Mouse (Mus musculus): ENCODE data around the gene Bcr. TPM values are rescaled to one million over a fixed set of nuclear protein-coding genes. Genes with fewer than 3 reads are reported as not detected.

Gene Bcr
- polyA plus RNA-seq, 1 experiment from 2014 or later, result 9.1 TPM

DNA sequence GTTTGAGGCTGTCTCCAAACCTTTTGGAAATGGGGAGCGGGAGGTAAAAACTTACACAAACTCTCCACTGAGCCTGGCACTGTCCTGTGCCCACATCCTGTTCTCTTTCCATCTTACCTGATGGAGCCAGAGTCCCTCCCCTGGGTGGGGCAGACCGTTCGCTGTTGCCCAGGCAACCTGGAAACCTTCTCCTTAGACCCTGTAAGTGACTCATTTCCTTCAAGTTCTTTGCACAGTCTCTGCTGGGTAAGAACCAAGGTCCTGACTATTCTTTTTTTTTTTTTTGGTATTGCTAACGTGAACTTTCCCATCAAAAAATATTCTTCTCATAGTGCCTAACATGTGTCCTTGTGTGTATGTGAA is 44.7 kb downstream of the Bcr start:
- WGBS, result 87% methylated on average over 4 of the region's 4 CpGs
- no peak for DNase-seq (ENCODE audit: low spot score)
- no peak overlapping the region for H3K27ac ChIP-seq (replicated peaks)
- H3K4me3 ChIP-seq, result no peak overlapping the region
- no peaks in the 10 kb centered on the region for H3K9me3 ChIP-seq
- peaks cover 4% of the 10 kb centered on the region; the same call in 1 of the 2 replicates for H3K27me3 ChIP-seq (replicated peaks; ENCODE audit: low read depth, poor library complexity, severe bottlenecking)
- peaks cover 51% of the 10 kb centered on the region for H3K4me1 ChIP-seq
- no peaks in the 10 kb centered on the region for H3K36me3 ChIP-seq (replicated peaks)

DNA sequence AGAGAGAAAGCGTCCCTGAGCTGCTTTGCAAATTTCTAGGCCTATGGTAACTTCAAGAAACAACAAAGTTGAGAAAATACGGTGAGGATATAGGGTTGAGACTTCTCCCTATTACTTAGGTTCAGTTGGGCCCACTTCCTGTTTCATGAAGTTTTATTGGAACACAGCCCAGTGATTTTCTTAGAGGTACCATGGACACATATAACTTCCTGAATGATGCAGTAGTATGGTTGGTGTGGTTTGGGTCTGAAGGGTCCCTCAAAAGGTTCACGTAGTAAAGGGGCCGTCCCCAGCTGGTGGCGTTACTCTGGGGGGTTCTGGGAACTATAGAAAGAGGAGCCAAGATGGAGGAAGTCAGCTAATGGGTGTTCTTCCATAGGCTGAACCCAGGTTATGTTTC is 45.3 kb downstream of the Bcr start:
- no peaks in the 10 kb centered on the region; the same call in 1 of the 2 replicates for H3K27me3 ChIP-seq (replicated peaks; ENCODE audit: low read depth, poor library complexity, severe bottlenecking)
- no peaks in the 10 kb centered on the region for H3K9me3 ChIP-seq
- peaks cover 46% of the 10 kb centered on the region for H3K4me1 ChIP-seq
- H3K36me3 ChIP-seq (replicated peaks), result no peaks in the 10 kb centered on the region
- no peak for DNase-seq (ENCODE audit: low spot score)
- H3K4me3 ChIP-seq, result no peak overlapping the region
- no peak overlapping the region for H3K27ac ChIP-seq (replicated peaks)
- 89% methylated on average over 5 of the region's 5 CpGs for WGBS

DNA sequence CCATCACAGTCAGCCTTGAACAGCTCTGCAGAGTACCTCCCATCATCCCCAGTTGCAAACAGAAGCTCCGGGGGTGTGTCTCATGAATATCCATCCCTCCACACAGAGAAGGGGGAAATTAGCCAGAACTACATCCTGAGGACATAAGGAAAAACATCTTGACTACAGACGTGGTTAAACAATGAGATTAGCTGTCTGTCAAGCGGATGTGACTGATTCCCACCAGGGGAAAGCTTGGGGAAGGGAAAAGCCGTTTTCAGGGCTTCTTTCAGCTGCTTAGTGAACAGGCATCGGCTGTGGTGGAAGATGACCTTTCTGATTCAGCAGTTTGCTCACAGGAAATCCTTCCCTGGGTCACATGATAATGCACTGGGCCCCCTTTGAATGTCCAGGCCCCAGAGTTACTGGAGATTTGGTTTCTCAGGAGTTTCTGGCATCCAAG is 46.6 kb downstream of the Bcr start:
- Histone ChIP-seq H3K27me3 (replicated peaks; ENCODE audit: low read depth, poor library complexity, severe bottlenecking) (no peaks in the 10 kb centered on the region), H3K36me3 (replicated peaks) (no peaks in the 10 kb centered on the region), H3K9me3 (no peaks in the 10 kb centered on the region), H3K27ac (replicated peaks) (peak overlapping the region; percentile 65), H3K4me1 (peaks cover 48% of the 10 kb centered on the region), H3K4me3 (no peak overlapping the region; the same call in 1 of the 2 replicates)
- 17% methylated on average over 5 of the region's 5 CpGs for WGBS
- peak; percentile 37 for DNase-seq (ENCODE audit: low spot score)

DNA sequence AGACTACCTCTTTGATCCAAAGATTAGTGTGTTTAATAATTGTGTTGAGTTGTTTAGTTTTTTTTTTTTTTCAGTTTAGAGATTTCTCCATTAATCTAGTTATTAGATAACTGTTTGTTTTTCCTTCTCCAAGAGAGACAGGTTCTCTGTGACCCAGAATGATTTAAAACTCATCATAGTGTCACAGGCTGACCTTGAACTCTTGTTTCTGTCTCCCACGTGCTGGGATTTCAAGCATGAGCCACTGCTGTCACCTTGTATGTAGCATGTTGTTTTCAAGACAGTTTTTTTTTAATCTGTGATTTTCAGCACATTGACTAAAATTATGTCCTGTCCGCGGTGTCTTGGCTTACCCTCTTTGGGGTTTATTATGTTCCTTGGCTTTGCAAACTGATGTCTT is 47.7 kb downstream of the Bcr start:
- no peaks in the 10 kb centered on the region for H3K27me3 ChIP-seq (replicated peaks; ENCODE audit: low read depth, poor library complexity, severe bottlenecking)
- H3K4me1 ChIP-seq, result peaks cover 45% of the 10 kb centered on the region
- no peak for DNase-seq (ENCODE audit: low spot score)
- 76% methylated on average over 3 of the region's 3 CpGs for WGBS
- H3K4me3 ChIP-seq, result no peak overlapping the region
- H3K36me3 ChIP-seq (replicated peaks), result no peaks in the 10 kb centered on the region
- H3K27ac ChIP-seq (replicated peaks), result no peak overlapping the region
- H3K9me3 ChIP-seq, result no peaks in the 10 kb centered on the region

DNA sequence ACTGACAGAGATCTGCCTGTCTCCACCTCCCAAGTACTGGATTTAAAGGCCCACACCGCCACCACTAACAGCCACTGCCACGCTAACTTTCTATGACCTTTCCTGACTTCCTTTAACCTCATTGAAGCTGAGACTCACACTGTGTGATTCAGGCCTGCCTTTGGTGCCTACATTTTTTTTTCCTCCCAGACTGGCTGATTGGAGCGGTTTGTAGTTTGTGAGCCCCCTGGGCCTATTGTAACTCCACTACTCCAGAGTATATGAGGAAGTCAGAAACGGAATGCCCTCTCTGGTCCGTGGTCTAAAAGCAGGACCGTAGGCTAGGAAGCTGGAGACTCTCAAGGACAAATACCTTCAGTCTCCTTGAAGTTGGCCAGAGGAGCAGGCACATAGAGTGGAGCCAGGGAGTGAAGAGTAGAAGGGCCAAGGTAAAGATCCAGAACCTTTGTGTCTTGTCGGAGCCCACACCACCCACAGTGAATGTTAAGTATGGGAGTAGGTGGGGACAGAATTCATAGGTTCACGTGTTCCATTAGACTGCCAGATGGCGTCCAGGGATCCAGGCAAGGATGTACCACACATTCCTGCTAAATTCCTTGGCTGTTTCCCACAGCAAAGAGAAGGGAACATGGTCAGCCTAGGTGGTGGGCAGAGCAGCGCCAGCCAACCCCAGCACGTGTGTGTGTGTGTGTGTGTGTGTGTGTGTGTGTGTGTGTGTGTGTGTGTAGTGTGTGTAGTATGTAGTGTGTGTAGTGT is 51.2 kb downstream of the Bcr start:
- no peaks in the 10 kb centered on the region for H3K36me3 ChIP-seq (replicated peaks)
- H3K27me3 ChIP-seq (replicated peaks; ENCODE audit: low read depth, poor library complexity, severe bottlenecking), result no peaks in the 10 kb centered on the region
- no peaks in the 10 kb centered on the region for H3K9me3 ChIP-seq
- H3K4me3 ChIP-seq, result no peak overlapping the region
- peaks cover 31% of the 10 kb centered on the region for H3K4me1 ChIP-seq
- no peak for DNase-seq (ENCODE audit: low spot score)
- 83% methylated on average over 11 of the region's 11 CpGs for WGBS
- no peak overlapping the region for H3K27ac ChIP-seq (replicated peaks)

DNA sequence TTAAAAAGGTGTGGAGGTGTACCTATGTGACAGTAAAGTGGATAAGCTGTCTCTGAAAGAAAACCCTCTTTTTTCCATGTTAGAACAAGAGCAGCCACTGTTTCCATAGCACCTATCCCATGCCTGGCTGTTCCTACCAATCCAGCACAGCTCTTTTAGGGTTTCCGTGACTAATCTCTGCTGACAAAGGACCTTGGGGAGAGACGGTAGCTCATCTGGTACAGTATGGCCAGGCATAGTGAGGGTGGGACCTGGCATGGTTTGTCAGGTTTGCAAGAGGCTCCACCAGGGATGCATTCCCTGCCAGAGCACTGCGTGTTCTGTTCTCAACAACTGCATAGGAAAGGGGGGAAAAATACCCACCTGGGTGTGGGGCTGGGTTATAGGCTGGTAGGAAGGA is 52.0 kb downstream of the Bcr start:
- DNase-seq (ENCODE audit: low spot score), result no peak
- Histone ChIP-seq H3K4me3 (no peak overlapping the region), H3K36me3 (replicated peaks) (peaks cover 4% of the 10 kb centered on the region; the same call in 1 of the 2 replicates), H3K27ac (replicated peaks) (no peak overlapping the region), H3K27me3 (replicated peaks; ENCODE audit: low read depth, poor library complexity, severe bottlenecking) (no peaks in the 10 kb centered on the region), H3K4me1 (peaks cover 27% of the 10 kb centered on the region), H3K9me3 (no peaks in the 10 kb centered on the region)
- 86% methylated on average over 3 of the region's 3 CpGs for WGBS

DNA sequence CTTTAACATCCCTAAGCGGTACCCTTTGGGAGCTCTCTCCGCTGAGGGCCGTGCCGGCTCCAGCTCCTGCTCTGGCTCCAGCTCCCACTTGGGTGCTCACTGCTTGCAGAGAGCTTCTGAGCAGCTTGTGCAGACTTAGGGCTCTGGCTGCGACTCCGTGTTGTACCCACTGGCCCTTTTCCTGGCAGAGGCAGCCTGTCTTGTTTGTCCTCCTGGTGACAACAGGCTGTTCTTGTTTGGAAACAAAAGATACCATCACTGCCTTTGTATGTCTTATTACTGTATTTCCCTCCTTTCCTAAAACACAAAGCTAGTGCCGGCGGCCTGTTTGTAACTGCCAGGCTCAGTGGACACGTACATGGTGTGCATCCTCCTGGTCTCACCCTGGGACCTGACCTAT is 53.2 kb downstream of the Bcr start:
- Histone ChIP-seq H3K27ac (replicated peaks) (no peak overlapping the region), H3K4me1 (peaks cover 30% of the 10 kb centered on the region)
- WGBS, result 85% methylated on average over 9 of the region's 9 CpGs

DNA sequence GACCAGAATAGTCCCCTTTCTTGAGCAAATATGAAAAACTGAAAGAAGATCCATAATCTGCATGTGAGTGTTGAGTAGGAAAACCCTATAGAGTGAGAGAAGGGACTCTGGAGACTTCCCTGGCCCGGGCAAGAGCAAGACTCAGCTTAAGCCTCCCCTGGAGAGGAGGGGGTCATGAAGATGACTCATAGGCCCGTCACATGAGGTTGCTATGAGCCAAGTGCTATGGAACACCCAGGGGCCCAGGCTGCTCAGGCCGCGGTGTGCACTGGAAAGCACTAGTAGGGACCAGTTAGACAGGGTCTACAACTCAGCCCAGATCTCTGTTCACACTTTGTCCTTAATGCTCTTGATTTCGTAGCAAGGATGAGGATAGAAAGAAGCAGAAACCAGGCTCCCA is 54.8 kb downstream of the Bcr start:
- 87% methylated on average over 5 of the region's 5 CpGs for WGBS
- H3K9me3 ChIP-seq, result no peaks in the 10 kb centered on the region

More for the DNA sequence above, 53.2 kb downstream of the Bcr start:
- no peaks in the 10 kb centered on the region for H3K9me3 ChIP-seq
- peaks cover 8% of the 10 kb centered on the region; the same call in 1 of the 2 replicates for H3K36me3 ChIP-seq (replicated peaks)
- no peaks in the 10 kb centered on the region for H3K27me3 ChIP-seq (replicated peaks; ENCODE audit: low read depth, poor library complexity, severe bottlenecking)
- no peak overlapping the region for H3K4me3 ChIP-seq
- no peak for DNase-seq (ENCODE audit: low spot score)

DNA sequence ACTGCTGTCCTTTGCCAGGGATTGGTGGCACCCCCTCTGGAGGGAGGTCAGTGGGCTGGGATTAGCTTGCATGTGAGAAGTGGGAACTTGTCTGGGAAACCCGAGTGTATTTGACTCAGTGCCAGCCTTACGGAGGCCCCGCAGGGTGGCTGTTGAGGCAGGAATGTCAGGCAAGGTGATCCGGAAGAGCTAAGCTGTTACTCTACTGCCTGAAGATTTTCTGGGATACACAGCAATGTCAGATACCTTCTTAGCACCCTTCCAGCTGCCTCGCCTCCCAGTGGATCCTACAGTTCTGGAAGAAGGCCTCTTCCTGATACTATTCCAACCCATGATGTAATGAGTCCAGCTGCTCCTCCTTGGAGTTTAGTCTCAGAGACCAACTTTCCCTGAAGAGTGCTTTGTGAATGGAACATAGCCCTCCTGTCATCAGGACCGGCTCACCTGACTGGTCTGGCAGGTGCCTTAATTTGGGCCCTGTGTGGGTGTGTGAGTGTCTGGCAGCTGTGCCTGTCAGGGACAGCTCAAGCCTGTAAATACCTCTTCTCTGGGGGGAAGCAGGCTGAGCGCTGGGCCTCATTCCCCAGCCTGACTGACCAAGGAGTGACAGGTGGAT is 56.6 kb downstream of the Bcr start:
- Histone ChIP-seq H3K9me3 (no peaks in the 10 kb centered on the region), H3K4me3 (no peak overlapping the region), H3K36me3 (replicated peaks) (peaks cover 9% of the 10 kb centered on the region; the same call in 1 of the 2 replicates), H3K4me1 (peaks cover 35% of the 10 kb centered on the region), H3K27me3 (replicated peaks; ENCODE audit: low read depth, poor library complexity, severe bottlenecking) (no peaks in the 10 kb centered on the region), H3K27ac (replicated peaks) (peak overlapping the region; percentile 15; the same call in 1 of the 2 replicates)
- peak; percentile 30 for DNase-seq (ENCODE audit: low spot score)
- WGBS, result 69% methylated on average over 7 of the region's 7 CpGs

More for the DNA sequence above, 54.8 kb downstream of the Bcr start:
- no peak overlapping the region for H3K27ac ChIP-seq (replicated peaks)
- no peak overlapping the region for H3K4me3 ChIP-seq
- peaks cover 9% of the 10 kb centered on the region; the same call in 1 of the 2 replicates for H3K36me3 ChIP-seq (replicated peaks)
- no peaks in the 10 kb centered on the region for H3K27me3 ChIP-seq (replicated peaks; ENCODE audit: low read depth, poor library complexity, severe bottlenecking)
- DNase-seq (ENCODE audit: low spot score), result no peak
- peaks cover 33% of the 10 kb centered on the region for H3K4me1 ChIP-seq

DNA sequence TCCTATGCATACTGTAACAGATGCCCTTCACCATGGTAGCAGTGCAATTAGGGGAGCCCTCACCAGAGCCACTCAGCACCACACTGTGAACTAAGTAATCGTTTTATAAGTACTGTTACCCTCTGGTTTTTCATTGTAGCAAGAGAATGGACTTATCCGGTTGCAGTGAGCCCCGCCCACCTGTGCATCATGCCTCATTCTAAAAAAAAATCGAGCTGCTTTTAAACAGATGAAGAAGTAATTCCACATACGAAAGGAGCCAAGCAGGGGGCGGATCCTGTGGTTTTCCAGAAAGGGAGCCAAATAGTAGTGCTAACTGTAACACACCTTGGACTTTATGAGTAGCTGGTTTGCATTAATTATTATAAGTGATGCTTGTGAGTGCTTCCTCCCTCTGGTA is 58.1 kb downstream of the Bcr start:
- Histone ChIP-seq H3K9me3 (no peaks in the 10 kb centered on the region), H3K4me1 (peaks cover 33% of the 10 kb centered on the region), H3K36me3 (replicated peaks) (peaks cover 9% of the 10 kb centered on the region; the same call in 1 of the 2 replicates), H3K27ac (replicated peaks) (no peak overlapping the region), H3K27me3 (replicated peaks; ENCODE audit: low read depth, poor library complexity, severe bottlenecking) (no peaks in the 10 kb centered on the region), H3K4me3 (no peak overlapping the region)
- DNase-seq (ENCODE audit: low spot score), result no peak
- WGBS, result 87% methylated on average over 6 of the region's 6 CpGs

DNA sequence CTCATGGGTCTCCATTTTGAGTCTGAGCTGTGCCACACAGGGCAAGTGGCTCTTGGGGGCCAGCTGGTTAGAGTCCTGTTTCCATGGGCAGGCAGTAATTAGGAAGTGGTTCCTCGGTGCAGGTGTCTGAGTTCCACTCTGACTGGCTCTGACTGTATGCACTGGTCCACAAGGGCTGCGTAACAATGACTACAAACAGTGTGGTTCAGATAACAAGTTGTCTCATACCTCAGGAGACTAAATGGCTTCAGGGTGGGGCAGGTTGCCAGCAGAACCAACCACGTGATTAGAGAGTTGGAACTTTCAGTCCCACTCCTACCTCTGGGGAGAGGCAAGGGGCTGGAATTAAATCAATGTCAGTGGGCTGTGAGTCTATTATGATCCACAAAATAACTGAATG is 59.0 kb downstream of the Bcr start:
- Histone ChIP-seq H3K27ac (replicated peaks) (no peak overlapping the region), H3K4me3 (no peak overlapping the region), H3K4me1 (peaks cover 33% of the 10 kb centered on the region), H3K9me3 (no peaks in the 10 kb centered on the region), H3K27me3 (replicated peaks; ENCODE audit: low read depth, poor library complexity, severe bottlenecking) (no peaks in the 10 kb centered on the region), H3K36me3 (replicated peaks) (peaks cover 9% of the 10 kb centered on the region; the same call in 1 of the 2 replicates)
- WGBS, result 81% methylated on average over 3 of the region's 3 CpGs
- no peak for DNase-seq (ENCODE audit: low spot score)

DNA sequence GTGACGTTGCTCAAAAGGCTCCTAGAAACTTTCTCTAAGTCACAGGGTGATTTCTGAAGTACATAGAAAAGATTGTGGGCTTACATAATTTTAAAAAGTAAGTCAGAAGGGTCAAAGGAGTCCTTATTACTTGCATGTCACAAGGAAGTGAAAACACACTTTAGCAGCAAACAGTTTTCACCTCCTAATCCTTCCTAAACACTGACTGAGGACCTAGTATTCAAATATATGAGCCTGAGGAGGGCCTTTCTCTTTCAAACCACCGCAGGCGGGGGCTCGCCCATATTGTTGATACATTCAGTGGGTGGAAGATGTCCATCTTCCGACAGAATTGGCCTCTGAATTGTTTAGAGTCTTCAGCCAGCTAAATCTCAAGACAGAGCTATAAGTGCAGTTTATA is 59.8 kb downstream of the Bcr start:
- peaks cover 33% of the 10 kb centered on the region for H3K4me1 ChIP-seq
- peaks cover 17% of the 10 kb centered on the region for H3K36me3 ChIP-seq (replicated peaks)
- no peaks in the 10 kb centered on the region for H3K9me3 ChIP-seq
- no peak overlapping the region for H3K27ac ChIP-seq (replicated peaks)
- no peaks in the 10 kb centered on the region for H3K27me3 ChIP-seq (replicated peaks; ENCODE audit: low read depth, poor library complexity, severe bottlenecking)
- 90% methylated on average over 5 of the region's 5 CpGs for WGBS
- no peak for DNase-seq (ENCODE audit: low spot score)
- no peak overlapping the region for H3K4me3 ChIP-seq

DNA sequence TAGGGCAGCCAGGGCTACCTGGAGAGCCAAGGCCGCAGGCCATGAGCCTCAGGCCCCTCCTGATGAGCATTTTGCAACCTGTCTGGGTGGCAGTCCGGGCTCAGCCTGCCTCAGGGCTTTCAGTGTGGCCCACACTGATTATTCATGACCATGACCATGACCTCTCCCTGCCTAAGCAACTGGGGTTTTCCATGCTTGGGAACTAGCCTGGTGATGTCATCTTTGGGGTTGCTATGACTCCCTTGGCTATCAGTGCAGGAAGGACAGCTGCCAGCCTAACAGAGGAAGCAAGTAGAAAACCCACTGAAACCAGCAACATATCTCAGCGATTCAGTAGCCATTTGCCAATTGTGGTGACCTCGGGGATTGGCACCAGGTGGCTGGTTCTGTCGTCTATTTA is 60.6 kb downstream of the Bcr start:
- 73% methylated on average over 5 of the region's 5 CpGs for WGBS

More for the DNA sequence above, 60.6 kb downstream of the Bcr start:
- Histone ChIP-seq H3K36me3 (replicated peaks) (peaks cover 25% of the 10 kb centered on the region), H3K4me1 (peaks cover 27% of the 10 kb centered on the region), H3K27ac (replicated peaks) (no peak overlapping the region), H3K4me3 (no peak overlapping the region), H3K27me3 (replicated peaks; ENCODE audit: low read depth, poor library complexity, severe bottlenecking) (no peaks in the 10 kb centered on the region), H3K9me3 (no peaks in the 10 kb centered on the region)
- peak; percentile 35 for DNase-seq (ENCODE audit: low spot score)
